Mouse (Mus musculus) olfactory bulb, adult 2 months (tissue): ENCODE measurements at regions not wholly inside any gene's neighbourhood (a gene's known extent, or its start where the extent isn't known, plus 50 kb on each side); places are given as distances from the start of the nearest gene placed in this dataset.
A peak's percentile ranks its signal among the peaks of the same experiment; 100 is the strongest.

Experiments
- H3K27ac ChIP-seq: fragments of 200-500 bp; 2 replicates; pipeline ENCODE4 v1.5.1; 2012; ENCODE audit warnings: low read depth, low read length; ENCODE audit not compliant: insufficient read depth
- H3K4me1 ChIP-seq: fragments of 200-500 bp; 2 replicates; pipeline ENCODE4 v1.6.1; 2012; ENCODE audit warnings: low read length; ENCODE audit not compliant: control insufficient read depth, insufficient read depth
- H3K4me3 ChIP-seq: fragments of 200-500 bp; 2 replicates; pipeline ENCODE4 v1.5.1; 2012; ENCODE audit warnings: mild to moderate bottlenecking, low read depth, low read length, moderate library complexity; ENCODE audit not compliant: insufficient read depth
- CTCF ChIP-seq: fragments of 200-500 bp; IDR thresholded peaks from 2 replicates; pipeline ENCODE4 v1.5.1; 2012; ENCODE audit warnings: low read depth, mild to moderate bottlenecking, low read length, moderate library complexity; ENCODE audit not compliant: insufficient read depth
- POLR2A ChIP-seq: fragments of 200-500 bp; IDR thresholded peaks from 2 replicates; pipeline ENCODE4 v1.6.1; 2012; ENCODE audit warnings: mild to moderate bottlenecking, low read depth, low read length, moderate library complexity; ENCODE audit not compliant: insufficient read depth
- WGBS: fragments of 180-500 bp; shearing (Covaris S2); methylation state at CpG from one replicate; pipeline ENCODE4 v1.1.7; 2018; 5-methylcytosine and 5-hydroxymethylcytosine counted together

GRCm38 (mm10) chr1:159034952-159035351 lies 54.7 kb upstream of the Pappa2 start:
- Histone ChIP-seq H3K27ac (no peak overlapping the region), H3K4me3 (no peak overlapping the region), H3K4me1 (no peaks in the 10 kb centered on the region)
- TF ChIP-seq POLR2A (no peak), CTCF (no peak)
- WGBS, result 82% methylated on average over 2 of the region's 2 CpGs

- H3K27ac ChIP-seq, result no peak overlapping the region
- H3K4me3 ChIP-seq, result no peak overlapping the region
- no peaks in the 10 kb centered on the region for H3K4me1 ChIP-seq
- WGBS, result 64% methylated on average over 6 of the region's 6 CpGs
- TF ChIP-seq CTCF (no peak), POLR2A (no peak)
Observed at GRCm38 (mm10) chr1:159036371-159036770, 56.1 kb upstream of the Pappa2 start.

- WGBS, result 58% methylated on average over 4 of the region's 4 CpGs
- Histone ChIP-seq H3K27ac (no peak overlapping the region), H3K4me1 (no peaks in the 10 kb centered on the region), H3K4me3 (no peak overlapping the region)
- TF ChIP-seq CTCF, result no peak
- TF ChIP-seq POLR2A, result no peak
Observed at GRCm38 (mm10) chr1:159045870-159046385, 65.6 kb upstream of the Pappa2 start.

GRCm38 (mm10) chr1:159065024-159065423 lies 84.7 kb upstream of the Pappa2 start:
- no peaks in the 10 kb centered on the region for H3K4me1 ChIP-seq

DNA sequence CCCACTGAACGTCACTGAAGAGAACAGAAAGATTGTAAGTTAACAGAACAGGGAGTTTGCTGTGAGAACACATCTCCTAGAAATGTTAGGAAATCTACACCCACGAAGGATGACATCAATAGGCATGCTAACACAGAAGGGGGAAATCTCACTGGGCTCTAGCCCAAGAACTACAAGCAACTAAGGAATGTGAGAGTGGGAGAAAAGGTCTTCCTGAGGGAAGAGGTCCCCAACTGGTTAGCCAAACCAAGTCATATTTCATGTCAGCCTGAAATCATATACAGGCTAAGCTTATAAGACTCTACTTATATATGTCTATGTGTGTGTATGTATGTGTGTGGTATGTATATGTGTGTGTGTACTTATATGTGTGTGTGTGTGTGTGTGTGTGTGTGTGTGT lies 118.9 kb upstream of the Pappa2 start:
- Histone ChIP-seq H3K4me3 (no peak overlapping the region), H3K4me1 (no peaks in the 10 kb centered on the region), H3K27ac (no peak overlapping the region)
- TF ChIP-seq CTCF (no peak), POLR2A (no peak)
- 63% methylated on average over 2 of the region's 2 CpGs for WGBS

More at GRCm38 (mm10) chr1:159065024-159065423, 84.7 kb upstream of the Pappa2 start:
- H3K27ac ChIP-seq, result no peak overlapping the region
- TF ChIP-seq POLR2A, result no peak
- no peak for TF ChIP-seq CTCF
- no peak overlapping the region for H3K4me3 ChIP-seq
- 83% methylated on average over 1 of the region's 1 CpGs for WGBS

DNA sequence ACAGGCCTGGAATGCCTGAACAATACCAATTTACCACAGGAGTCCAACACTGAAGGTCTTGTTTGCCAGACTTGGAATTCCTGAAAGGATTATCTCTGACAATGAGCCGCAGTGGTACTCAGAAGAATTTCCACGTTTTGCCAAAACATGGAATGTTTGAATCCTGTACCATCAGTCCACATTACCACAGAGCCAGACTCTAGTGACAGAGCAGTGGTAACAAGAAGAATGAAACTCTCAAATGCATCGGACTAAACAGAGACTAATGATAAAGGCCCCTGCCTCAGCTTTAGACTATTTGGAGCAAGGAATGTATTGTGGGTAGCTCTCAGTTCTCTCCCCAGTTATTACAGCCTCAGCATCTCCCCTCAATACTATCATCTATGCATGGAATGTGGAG lies 109.9 kb upstream of the Cop1 start:
- TF ChIP-seq CTCF (no peak), POLR2A (no peak)
- Histone ChIP-seq H3K4me3 (no peak overlapping the region), H3K4me1 (no peaks in the 10 kb centered on the region), H3K27ac (no peak overlapping the region)
- 57% methylated on average over 3 of the region's 3 CpGs for WGBS

DNA sequence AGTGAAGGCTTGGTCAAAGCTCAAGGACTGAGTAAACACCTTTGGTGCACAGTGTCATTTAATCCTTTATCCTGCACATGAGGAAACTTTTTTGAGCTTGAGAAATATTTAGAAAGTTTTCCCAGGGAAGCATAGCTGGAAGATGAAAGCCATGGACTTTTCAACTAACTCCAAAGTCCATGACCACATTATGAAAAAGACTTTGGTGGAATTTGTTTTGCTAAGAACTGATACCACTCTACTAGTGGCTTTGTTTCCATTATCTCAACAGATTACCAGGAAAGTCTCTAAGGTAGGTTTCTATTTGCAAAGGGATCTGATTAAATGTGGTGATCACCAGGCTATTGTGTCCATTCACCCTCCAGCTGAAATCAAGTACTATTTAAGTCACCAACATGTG lies 107.2 kb upstream of the Cop1 start:
- TF ChIP-seq CTCF, result no peak
- no peak for TF ChIP-seq POLR2A
- no peak overlapping the region for H3K27ac ChIP-seq
- no peak overlapping the region for H3K4me3 ChIP-seq
- no peaks in the 10 kb centered on the region for H3K4me1 ChIP-seq

GRCm38 (mm10) chr1:159135301-159135700 lies 96.8 kb upstream of the Cop1 start:
- 4% methylated on average over 10 of the region's 10 CpGs for WGBS

GRCm38 (mm10) chr1:159147788-159148497 lies 84.2 kb upstream of the Cop1 start:
- no peak for TF ChIP-seq CTCF
- no peak for TF ChIP-seq POLR2A
- H3K27ac ChIP-seq, result no peak overlapping the region
- no peak overlapping the region for H3K4me3 ChIP-seq
- H3K4me1 ChIP-seq, result no peaks in the 10 kb centered on the region
- 80% methylated on average over 8 of the region's 8 CpGs for WGBS

More at GRCm38 (mm10) chr1:159135301-159135700, 96.8 kb upstream of the Cop1 start:
- Histone ChIP-seq H3K4me3 (0 out of 2 replicates have a peak overlapping the region, but pooled peaks have one; percentile 1), H3K4me1 (no peaks in the 10 kb centered on the region), H3K27ac (no peak overlapping the region)
- TF ChIP-seq CTCF, result peak; percentile 32; the same call in 1 of the 2 replicates
- TF ChIP-seq POLR2A, result no peak
